Mouse (Mus musculus) heart, postnatal 0 days (tissue): ENCODE data around the gene Gm7102. TPM values are rescaled to one million over a fixed set of nuclear protein-coding genes. Genes with fewer than 3 reads are reported as not detected.
"Not testable (repeated sequence)": the region's sequence is repeated elsewhere in the genome, so short reads cannot be mapped to it uniquely, and the experiment has no call there.

Experiments used
- ATAC-seq: fragments of 200-750 bp; cut with Nextera tagmentation; 2 replicates; pipeline ENCODE4 v1.8.0; 2017; ENCODE audit warnings: low read depth, moderate number of reproducible peaks, moderate library complexity; ENCODE audit not compliant: insufficient read depth
- DNase-seq: peaks from one replicate; pipeline ENCODE4 v3.0.0-alpha.2; 2016; ENCODE audit warnings: low spot score
- H3K27ac ChIP-seq: fragments of 300-500 bp; sonication (generic); 2 replicates; pipeline ENCODE4 v1.5.1; 2014; ENCODE audit warnings: low read depth, mild to moderate bottlenecking
- H3K27me3 ChIP-seq: fragments of 300-500 bp; sonication (generic); 2 replicates; pipeline ENCODE4 v1.6.1; 2014; ENCODE audit warnings: low read length, mixed read lengths; ENCODE audit not compliant: control insufficient read depth, insufficient read depth
- H3K36me3 ChIP-seq: fragments of 300-500 bp; sonication (generic); replicated peaks from 2 replicates; pipeline ENCODE4 v1.6.1; 2014; ENCODE audit warnings: low read length, mixed read lengths; ENCODE audit not compliant: control insufficient read depth, insufficient read depth
- H3K4me1 ChIP-seq: fragments of 300-500 bp; sonication (generic); 2 replicates; pipeline ENCODE4 v1.6.1; 2014; ENCODE audit warnings: antibody characterized with exemption; ENCODE audit not compliant: control insufficient read depth, insufficient read depth
- H3K4me2 ChIP-seq: fragments of 300-500 bp; sonication (generic); 2 replicates; pipeline ENCODE4 v1.6.1; 2014; ENCODE audit warnings: low read depth, mild to moderate bottlenecking, low read length, moderate library complexity
- H3K4me3 ChIP-seq: fragments of 300-500 bp; sonication (generic); 2 replicates; pipeline ENCODE4 v1.5.1; 2014; ENCODE audit warnings: low read depth, low read length
- H3K9ac ChIP-seq: fragments of 300-500 bp; sonication (generic); replicated peaks from 2 replicates; pipeline ENCODE4 v1.6.1; 2014; ENCODE audit warnings: low read depth, low read length, mixed read lengths
- H3K9me3 ChIP-seq: fragments of 300-500 bp; sonication (generic); replicated peaks from 2 replicates; pipeline ENCODE4 v1.6.1; 2016; ENCODE audit warnings: low read length; ENCODE audit not compliant: control insufficient read depth
- CTCF ChIP-seq: IDR thresholded peaks from 2 replicates; pipeline ENCODE4 v1.5.1; 2016; ENCODE audit warnings: antibody characterized with exemption, control low read depth, low read depth
- EP300 ChIP-seq: IDR thresholded peaks from 2 replicates; pipeline ENCODE4 v1.6.1; 2016; ENCODE audit warnings: antibody characterized with exemption, low read depth
- WGBS: fragments of 180-500 bp; shearing (Covaris S2); extraction: QIAGEN DNeasy Blood & Tissue Kit; methylation state at CpG from one replicate; pipeline ENCODE4 v1.1.7; 2014; 5-methylcytosine and 5-hydroxymethylcytosine counted together
- polyA plus RNA-seq: library from polyadenylated mRNA; unstranded; fragments of >200 nt; fragmentation: Nextera tagmentation; extraction: Ambion mirVana; gene quantifications from 2 replicates; pipeline ENCODE4 v1.2.1, GENCODE M21; 2015
- total RNA-seq: library from RNA; depleted of rRNA; stranded (reverse); fragments of >200 nt; gene quantifications from 2 replicates; pipeline ENCODE4 v1.2.3, GENCODE M21; 2014; ENCODE audit warnings: low replicate concordance; rRNA removed

Gene Gm7102
- 0.77 TPM in 1 of 2 replicates, not detected in the other for total RNA-seq
- polyA plus RNA-seq, result 0.15 TPM in 1 of 2 replicates, not detected in the other

DNA sequence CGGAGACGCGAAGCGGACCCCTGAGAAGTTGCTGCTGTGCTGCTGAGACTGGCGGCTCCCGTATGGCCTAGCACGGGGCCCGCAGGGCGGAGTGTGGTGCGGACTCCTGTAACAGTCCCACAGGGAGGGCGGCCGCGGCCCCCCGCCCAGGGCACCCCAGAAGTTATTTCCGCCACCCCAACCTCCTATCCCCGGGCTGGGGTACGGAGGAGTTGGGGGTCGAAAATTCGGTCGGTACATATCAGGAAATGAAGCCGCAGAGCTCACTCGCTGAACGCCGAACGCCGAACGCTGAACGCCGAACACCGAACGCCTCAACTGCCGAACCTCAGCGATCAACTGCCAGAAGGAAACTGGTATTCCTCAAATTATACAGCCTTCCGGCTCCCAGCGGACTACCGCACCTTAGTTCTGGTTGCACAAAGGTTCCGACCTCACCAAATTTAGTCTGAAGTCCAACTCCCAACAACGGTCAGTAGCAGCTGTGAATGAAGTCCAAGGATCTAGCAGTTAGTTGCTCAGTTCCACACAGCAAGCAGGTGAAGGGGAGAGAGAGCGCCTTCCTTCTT lies at the start of gene Gm7102:
Gene Gm7102, minus strand, starts transcription at position 554 of the 569 bp plus-strand sequence.
- 0 out of 2 replicates have a peak within 1 kb of the TSS, but pooled peaks have one; percentile 6 for H3K9ac ChIP-seq
- no peaks in the 10 kb centered on the region for H3K36me3 ChIP-seq
- no peaks in the 10 kb centered on the region for H3K27me3 ChIP-seq
- peak within 1 kb of the TSS; percentile 70 for H3K4me2 ChIP-seq
- peak within 1 kb of the TSS; percentile 46 for H3K4me3 ChIP-seq
- no peak within 1 kb of the TSS for H3K27ac ChIP-seq
- TF ChIP-seq CTCF (no peak), EP300 (no peak)
- H3K4me1 ChIP-seq, result no peaks in the 10 kb centered on the region
- 16% methylated on average over 39 of the region's 39 CpGs for WGBS
- no peaks in the 10 kb centered on the region for H3K9me3 ChIP-seq
- DNase-seq (no peak), ATAC-seq (no peak)

DNA sequence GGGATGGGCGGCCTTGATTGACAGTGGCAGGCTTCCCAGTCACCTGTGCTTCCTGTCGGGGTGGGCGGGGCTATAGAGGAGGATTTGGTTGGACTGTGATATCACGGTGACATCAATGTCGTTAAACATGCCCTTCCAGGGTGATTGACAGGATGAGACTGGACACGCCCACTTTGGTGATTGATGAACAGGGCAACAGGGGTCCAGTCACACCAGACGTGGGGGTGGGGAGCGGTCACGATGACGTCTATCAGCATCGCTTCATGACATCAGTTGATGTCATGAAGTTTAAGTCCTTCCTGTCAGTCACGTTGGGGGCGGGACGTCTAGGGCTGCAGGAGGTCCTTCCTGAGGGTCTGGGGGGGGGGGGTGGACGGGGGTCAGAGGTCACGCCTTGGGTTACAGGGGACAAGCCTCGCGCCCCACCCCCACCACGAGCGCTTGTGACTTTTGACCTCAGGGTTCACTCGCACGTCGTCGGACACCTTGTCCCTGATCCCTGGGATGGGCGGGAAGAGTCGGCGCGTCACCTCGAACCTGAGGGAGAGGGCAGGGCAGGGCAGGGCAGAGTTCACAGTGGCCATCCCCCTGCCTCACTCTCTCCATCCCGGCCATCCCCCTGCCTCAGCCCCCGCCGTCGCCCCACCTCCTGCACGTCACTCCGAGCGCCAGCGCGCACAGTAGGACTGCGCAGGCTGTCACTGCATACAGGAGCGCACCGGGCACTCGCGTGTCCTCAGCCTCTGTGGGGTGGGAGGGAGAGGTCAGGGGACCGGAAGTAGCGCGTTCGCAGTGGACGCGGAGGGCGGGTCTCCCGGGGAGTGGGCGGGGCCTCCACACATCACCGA lies 48.8 kb upstream of the Gm7102 start:
- DNase-seq (peak; percentile 7), ATAC-seq (peak; percentile 7; the same call in 1 of the 2 replicates)
- Histone ChIP-seq H3K4me3 (peak overlapping the region; percentile 63), H3K27me3 (no peaks in the 10 kb centered on the region), H3K27ac (no peak overlapping the region), H3K4me1 (no peaks in the 10 kb centered on the region), H3K9me3 (0 out of 2 replicates have a peak, but pooled peaks cover 3% of the 10 kb centered on the region), H3K4me2 (peak overlapping the region; percentile 62), H3K9ac (no peak overlapping the region), H3K36me3 (no peaks in the 10 kb centered on the region)
- 47% methylated on average over 41 of the region's 53 CpGs for whole genome bisulfite sequencing
- TF ChIP-seq EP300 (no peak), CTCF (no peak)

DNA sequence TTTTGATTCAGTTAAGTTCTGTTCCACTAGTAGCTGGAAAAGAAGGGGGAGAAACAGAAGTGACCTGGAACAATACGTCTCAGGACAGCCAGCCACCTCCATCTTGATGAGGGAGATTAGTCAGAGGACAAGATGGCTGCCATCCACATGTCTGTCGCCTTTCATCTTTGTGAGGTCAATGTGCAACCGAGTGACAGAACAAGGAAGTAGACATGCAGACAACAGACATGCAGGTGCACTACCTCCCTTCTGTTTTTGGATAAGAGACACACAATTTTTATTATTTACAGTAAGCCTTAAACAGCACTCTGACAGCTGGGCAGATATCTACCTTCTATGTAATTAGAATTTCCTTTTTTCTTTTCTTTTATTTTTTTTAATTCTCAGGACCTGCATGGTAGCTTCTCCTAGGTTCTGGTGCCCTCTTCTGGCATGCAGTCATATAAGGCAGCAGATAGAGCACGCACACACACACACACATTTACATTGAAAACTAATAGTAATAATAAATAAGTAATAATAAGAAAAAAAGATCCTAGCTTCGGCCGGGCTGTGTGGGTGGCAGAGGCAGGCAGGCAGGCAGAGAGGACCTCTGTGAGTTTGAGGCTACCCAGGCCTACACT lies 47.7 kb upstream of the Gm7102 start:
- ATAC-seq, result no peak
- DNase-seq, result peak; percentile 51
- Histone ChIP-seq H3K9ac (no peak overlapping the region), H3K4me3 (no peak overlapping the region), H3K27me3 (no peaks in the 10 kb centered on the region), H3K9me3 (0 out of 2 replicates have a peak, but pooled peaks cover 3% of the 10 kb centered on the region), H3K4me1 (no peaks in the 10 kb centered on the region), H3K36me3 (no peaks in the 10 kb centered on the region), H3K4me2 (no peak overlapping the region), H3K27ac (no peak overlapping the region)
- WGBS, result 90% methylated on average over 6 of the region's 6 CpGs
- TF ChIP-seq CTCF (no peak), EP300 (no peak)

- not testable (repeated sequence) for ATAC-seq, H3K27me3 ChIP-seq, H3K9ac ChIP-seq, DNase-seq, H3K36me3 ChIP-seq, H3K4me3 ChIP-seq, H3K4me2 ChIP-seq, H3K27ac ChIP-seq, H3K4me1 ChIP-seq, H3K9me3 ChIP-seq
- WGBS, result 33% methylated on average over 6 of the region's 6 CpGs
Measured at GRCm38 (mm10) chr19:61207506-61207905, 31.4 kb upstream of the Gm7102 start.

DNA sequence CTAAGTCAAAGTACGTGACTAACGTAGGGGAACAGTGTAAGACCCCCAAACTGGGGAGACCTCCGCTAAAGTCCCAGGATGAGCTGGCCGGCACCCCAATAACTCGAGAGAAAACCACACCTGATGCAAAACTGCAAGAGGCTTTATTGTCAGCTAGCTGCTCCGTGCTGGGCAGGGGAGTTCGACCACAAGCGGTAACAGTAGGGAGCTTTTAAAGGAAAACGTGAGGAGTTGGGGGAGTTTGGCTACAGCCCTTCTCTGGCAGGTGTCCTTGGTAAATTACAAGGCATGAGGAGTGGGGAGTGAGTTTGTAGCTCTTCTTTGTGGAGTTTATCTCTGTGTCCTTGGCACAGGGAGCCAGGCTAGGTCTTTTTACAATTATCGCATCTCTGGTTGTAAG lies 23.7 kb upstream of the Gm7102 start:
- no peaks in the 10 kb centered on the region for H3K4me1 ChIP-seq
- no peaks in the 10 kb centered on the region for H3K36me3 ChIP-seq
- H3K27me3 ChIP-seq, result no peaks in the 10 kb centered on the region
- H3K4me3 ChIP-seq, result no peak overlapping the region
- H3K9ac ChIP-seq, result no peak overlapping the region
- ATAC-seq (no peak), DNase-seq (peak; percentile 22)
- no peak overlapping the region for H3K4me2 ChIP-seq
- H3K9me3 ChIP-seq, result no peaks in the 10 kb centered on the region
- TF ChIP-seq EP300 (no peak), CTCF (no peak)
- 12% methylated on average over 10 of the region's 10 CpGs for WGBS
- no peak overlapping the region for H3K27ac ChIP-seq
